Mouse (Mus musculus): Measurements from ENCODE around the gene Xrcc5. TPM values are rescaled to one million over a fixed set of nuclear protein-coding genes. Genes with fewer than 3 reads are reported as not detected.

The Xrcc5 gene
- polyA plus RNA-seq, 1 experiment from 2014 or later = 38.5 TPM

- POLR2A ChIA-PET = no interaction called here
- CTCF ChIA-PET = no interaction called here
- TF ChIP-seq CTCF (IDR thresholded peaks at IDR 0.05) = peak; percentile 26
- in situ Hi-C loops (cut with MboI; ENCODE audit: low pct_unique_long_range_greater_than_20kb) = no loop called here
- no peak for DNase-seq (ENCODE audit: low read depth, low spot score)
- ATAC-seq = no peak
- H3K27me3 ChIP-seq = no peaks in the 10 kb centered on the region
Measured at GRCm38 (mm10) chr1:72380544-72380943, 73.3 kb downstream of the Xrcc5 start.

GRCm38 (mm10) chr1:72383056-72383455 is 75.8 kb downstream of the Xrcc5 start:
- H3K27me3 ChIP-seq = no peaks in the 10 kb centered on the region
- ChIA-PET POLR2A (no interaction called here), CTCF (interaction anchor here (1.0 kb wide), 1 partner anchor 11 kb away, joined by 3 read pairs; no protein-coding TSS in a partner anchor)
- TF ChIP-seq CTCF (IDR thresholded peaks at IDR 0.05) = no peak
- in situ Hi-C loops (cut with MboI; ENCODE audit: low pct_unique_long_range_greater_than_20kb) = no loop called here
- DNase-seq (ENCODE audit: low read depth, low spot score) = no peak
- ATAC-seq = no peak

GRCm38 (mm10) chr1:72383651-72384050 is 76.4 kb downstream of the Xrcc5 start:
- in situ Hi-C loops (cut with MboI; ENCODE audit: low pct_unique_long_range_greater_than_20kb) = no loop called here

GRCm38 (mm10) chr1:72390420-72390819 is 83.2 kb downstream of the Xrcc5 start:
- POLR2A ChIA-PET = no interaction called here
- TF ChIP-seq CTCF (IDR thresholded peaks at IDR 0.05) = no peak

More at GRCm38 (mm10) chr1:72383651-72384050, 76.4 kb downstream of the Xrcc5 start:
- ChIA-PET POLR2A (no interaction called here), CTCF (interaction anchor here (1.0 to 1.1 kb wide), 2 partner anchors 12 to 15 kb away, joined by 3 read pairs; no protein-coding TSS in a partner anchor)
- ATAC-seq (no peak), DNase-seq (ENCODE audit: low read depth, low spot score) (no peak)
- H3K27me3 ChIP-seq = no peaks in the 10 kb centered on the region
- no peak for TF ChIP-seq CTCF (IDR thresholded peaks at IDR 0.05)

GRCm38 (mm10) chr1:72399720-72400401 is 92.6 kb downstream of the Xrcc5 start:
- DNase-seq (ENCODE audit: low read depth, low spot score) (no peak), ATAC-seq (no peak)
- TF ChIP-seq CTCF (IDR thresholded peaks at IDR 0.05) = no peak
- CTCF ChIA-PET = no interaction called here
- no peaks in the 10 kb centered on the region for H3K27me3 ChIP-seq
- POLR2A ChIA-PET = interaction anchor here (1.1 kb wide), 1 partner anchor 107 kb away, joined by 3 read pairs; no protein-coding TSS in a partner anchor
- in situ Hi-C loops (cut with MboI; ENCODE audit: low pct_unique_long_range_greater_than_20kb) = no loop called here

More at GRCm38 (mm10) chr1:72390420-72390819, 83.2 kb downstream of the Xrcc5 start:
- H3K27me3 ChIP-seq = no peaks in the 10 kb centered on the region
- ATAC-seq = no peak
- in situ Hi-C loops (cut with MboI; ENCODE audit: low pct_unique_long_range_greater_than_20kb) = no loop called here
- no peak for DNase-seq (ENCODE audit: low read depth, low spot score)
- CTCF ChIA-PET = no interaction called here

GRCm38 (mm10) chr1:72400616-72401015 is 93.4 kb downstream of the Xrcc5 start:
- in situ Hi-C loops (cut with MboI; ENCODE audit: low pct_unique_long_range_greater_than_20kb) = no loop called here
- ChIA-PET CTCF (no interaction called here), POLR2A (interaction anchor here (1.1 kb wide), 1 partner anchor 106 kb away, joined by 3 read pairs; no protein-coding TSS in a partner anchor)
- no peak for DNase-seq (ENCODE audit: low read depth, low spot score)
- TF ChIP-seq CTCF (IDR thresholded peaks at IDR 0.05) = no peak
- no peak for ATAC-seq
- H3K27me3 ChIP-seq = no peaks in the 10 kb centered on the region

GRCm38 (mm10) chr1:72401331-72402069 is 94.3 kb downstream of the Xrcc5 start:
- no peak for TF ChIP-seq CTCF (IDR thresholded peaks at IDR 0.05)
- in situ Hi-C loops (cut with MboI; ENCODE audit: low pct_unique_long_range_greater_than_20kb) = no loop called here
- no peak for ATAC-seq
- CTCF ChIA-PET = interaction anchor here (1.4 kb wide), 1 partner anchor 11 kb away, joined by 5 read pairs; no protein-coding TSS in a partner anchor
- POLR2A ChIA-PET = no interaction called here
- H3K27me3 ChIP-seq = no peaks in the 10 kb centered on the region
- peak; percentile 12 for DNase-seq (ENCODE audit: low read depth, low spot score)

- in situ Hi-C loops (cut with MboI; ENCODE audit: low pct_unique_long_range_greater_than_20kb) = no loop called here
- CTCF ChIA-PET = no interaction called here
- POLR2A ChIA-PET = no interaction called here
Measured at GRCm38 (mm10) chr1:72406505-72407079, 99.4 kb downstream of the Xrcc5 start.

GRCm38 (mm10) chr1:72409936-72410335 is 102.7 kb downstream of the Xrcc5 start:
- ATAC-seq (no peak), DNase-seq (ENCODE audit: low read depth, low spot score) (no peak)
- ChIA-PET POLR2A (no interaction called here), CTCF (interaction anchor here (1.6 kb wide), 1 partner anchor 10 kb away, joined by 3 read pairs; no protein-coding TSS in a partner anchor)
- TF ChIP-seq CTCF (IDR thresholded peaks at IDR 0.05) = no peak
- no peaks in the 10 kb centered on the region for H3K27me3 ChIP-seq
- in situ Hi-C loops (cut with MboI; ENCODE audit: low pct_unique_long_range_greater_than_20kb) = no loop called here

More at GRCm38 (mm10) chr1:72406505-72407079, 99.4 kb downstream of the Xrcc5 start:
- DNase-seq (ENCODE audit: low read depth, low spot score) (no peak), ATAC-seq (no peak)
- H3K27me3 ChIP-seq = no peaks in the 10 kb centered on the region
- no peak for TF ChIP-seq CTCF (IDR thresholded peaks at IDR 0.05)

- POLR2A ChIA-PET = no interaction called here
- no peaks in the 10 kb centered on the region for H3K27me3 ChIP-seq
- CTCF ChIA-PET = no interaction called here
- TF ChIP-seq CTCF (IDR thresholded peaks at IDR 0.05) = no peak
- no peak for DNase-seq (ENCODE audit: low read depth, low spot score)
- in situ Hi-C loops (cut with MboI; ENCODE audit: low pct_unique_long_range_greater_than_20kb) = no loop called here
- no peak for ATAC-seq
Measured at GRCm38 (mm10) chr1:72411108-72411507, 103.9 kb downstream of the Xrcc5 start.

- no peak for TF ChIP-seq CTCF (IDR thresholded peaks at IDR 0.05)
- H3K27me3 ChIP-seq = no peaks in the 10 kb centered on the region
- DNase-seq (ENCODE audit: low read depth, low spot score) = no peak
- in situ Hi-C loops (cut with MboI; ENCODE audit: low pct_unique_long_range_greater_than_20kb) = no loop called here
- POLR2A ChIA-PET = no interaction called here
- ATAC-seq = no peak
- CTCF ChIA-PET = interaction anchor here (1.9 kb wide), 1 partner anchor 12 kb away, joined by 5 read pairs; no protein-coding TSS in a partner anchor
Measured at GRCm38 (mm10) chr1:72413205-72413604, 106.0 kb downstream of the Xrcc5 start.

All from Patski (cell line).